Mouse (Mus musculus) layer of hippocampus, adult 18-20 months (tissue): Measurements from ENCODE around the gene Tubb4b. TPM values are rescaled to one million over a fixed set of nuclear protein-coding genes. Genes with fewer than 3 reads are reported as not detected.

Experiments
- DNase-seq, 2 experiments: peaks; one replicate each; pipeline ENCODE4 v3.0.0; 2022; ENCODE audit warnings: low spot score in 2 of 2
- total RNA-seq, 2 experiments: library from RNA; stranded (reverse); gene quantifications; 2 replicates each; pipeline ENCODE4 v1.2.3; 2021

The Tubb4b gene
- total RNA-seq, 2 experiments from 2014 or later = 277 to 310 TPM

DNA sequence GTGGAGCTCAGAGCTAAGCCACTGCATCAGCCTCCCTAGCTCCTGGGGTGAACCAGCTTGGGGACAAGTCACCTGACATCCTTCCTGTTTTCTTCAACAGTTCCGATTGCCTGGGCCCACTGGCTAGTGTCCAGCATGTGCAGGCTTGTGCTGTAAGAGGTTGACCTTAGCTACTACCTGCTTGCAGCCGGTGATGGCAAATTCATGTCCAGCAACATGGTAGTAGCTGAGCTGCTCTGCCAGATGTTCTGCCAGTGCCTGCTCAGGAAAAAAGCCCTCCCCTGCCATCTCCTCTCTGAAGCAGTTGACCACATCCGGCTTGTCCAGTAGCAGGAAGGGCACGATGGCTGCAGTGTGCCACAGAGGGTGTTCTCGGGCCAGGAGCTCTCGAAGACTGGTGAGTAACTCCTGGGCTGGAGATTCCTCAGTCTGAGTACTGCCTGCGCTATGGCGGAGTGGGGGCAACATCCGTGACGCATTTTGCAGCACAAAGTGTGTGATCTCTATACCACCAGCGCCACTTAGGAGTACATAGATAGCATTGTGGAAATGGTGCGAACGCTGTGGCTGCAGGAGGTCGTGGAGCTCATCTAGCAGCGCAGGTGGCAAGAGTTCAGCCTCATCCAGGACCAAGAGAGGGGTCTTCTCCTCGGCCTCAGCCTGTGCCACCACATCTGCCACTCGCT lies 29.9 kb downstream of the Tubb4b start:
- no peak for DNase-seq

DNA sequence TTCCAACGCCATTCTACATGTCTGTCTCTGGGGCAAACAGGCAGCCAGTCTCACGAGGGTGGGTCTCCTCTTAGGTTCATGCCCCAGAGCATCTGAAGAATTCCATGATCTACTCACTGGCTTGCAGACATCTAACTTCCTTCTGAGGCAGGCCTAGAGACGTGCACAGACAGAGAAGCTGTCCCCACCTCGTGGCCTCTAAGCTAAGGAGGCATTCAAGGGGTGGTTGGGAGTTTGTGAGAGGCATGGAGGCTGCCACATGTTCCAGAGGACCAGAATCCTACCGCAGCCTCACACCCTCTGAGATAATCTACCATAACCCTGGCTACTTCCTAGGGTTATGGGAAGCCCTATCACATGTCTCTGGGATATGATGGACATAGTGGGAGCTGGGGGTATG lies 30.5 kb downstream of the Tubb4b start:
- no peak for DNase-seq

GRCm38 (mm10) chr2:25193330-25193770 lies 31.2 kb downstream of the Tubb4b start:
- peak; percentile 72 to 90 for DNase-seq

GRCm38 (mm10) chr2:25187841-25188240 lies 36.7 kb downstream of the Tubb4b start:
- no peak for DNase-seq

- DNase-seq = no peak
These were observed 37.9 kb downstream of the Tubb4b start for GRCm38 (mm10) chr2:25186575-25186930.

DNA sequence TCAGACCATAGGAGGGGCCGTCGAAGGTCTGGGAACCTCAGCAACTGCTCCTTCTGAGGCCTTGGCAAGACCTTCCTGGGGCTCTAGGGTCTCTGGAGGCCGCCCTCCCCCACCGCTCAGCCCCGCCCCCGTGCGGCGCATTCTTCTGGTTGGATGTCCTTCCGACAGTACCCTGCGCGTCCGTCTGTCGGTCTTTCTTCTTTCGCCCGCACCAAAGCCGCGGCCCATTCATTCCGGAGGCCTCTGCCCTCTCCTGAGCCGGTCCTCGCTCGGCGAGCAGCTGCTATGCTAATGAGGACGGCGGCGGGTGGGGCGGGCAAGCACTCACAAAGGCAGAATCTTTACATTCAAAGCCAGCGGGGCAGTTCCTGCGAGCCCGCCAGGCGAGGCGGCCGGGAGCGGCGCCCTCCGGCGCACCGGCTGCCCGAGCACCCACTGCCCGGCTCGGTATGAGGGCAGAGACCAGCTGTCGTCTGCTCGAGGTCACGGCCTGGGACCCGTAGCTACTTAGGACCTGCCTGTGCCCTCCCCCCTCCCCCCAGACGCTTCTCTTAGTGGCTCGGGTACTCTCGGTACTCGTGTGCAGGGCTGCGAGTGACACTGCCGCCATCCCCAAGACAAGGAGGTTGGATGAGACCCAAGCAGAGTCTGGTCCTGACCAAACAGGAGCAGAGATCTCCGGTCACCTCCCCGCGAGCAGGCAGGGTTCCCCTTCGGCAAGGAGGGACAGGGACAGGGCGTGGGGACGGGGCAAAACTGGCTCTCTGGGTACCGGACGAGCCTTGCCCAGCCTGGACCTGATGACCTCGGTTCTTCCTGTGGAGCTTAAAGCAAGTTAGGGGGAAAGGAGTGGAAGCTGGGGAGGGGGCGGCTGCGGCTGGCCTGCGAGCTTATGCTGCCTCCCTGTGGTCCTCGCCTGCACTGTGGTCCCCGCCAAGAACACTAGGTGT lies 38.6 kb downstream of the Tubb4b start:
- no peak for DNase-seq

DNA sequence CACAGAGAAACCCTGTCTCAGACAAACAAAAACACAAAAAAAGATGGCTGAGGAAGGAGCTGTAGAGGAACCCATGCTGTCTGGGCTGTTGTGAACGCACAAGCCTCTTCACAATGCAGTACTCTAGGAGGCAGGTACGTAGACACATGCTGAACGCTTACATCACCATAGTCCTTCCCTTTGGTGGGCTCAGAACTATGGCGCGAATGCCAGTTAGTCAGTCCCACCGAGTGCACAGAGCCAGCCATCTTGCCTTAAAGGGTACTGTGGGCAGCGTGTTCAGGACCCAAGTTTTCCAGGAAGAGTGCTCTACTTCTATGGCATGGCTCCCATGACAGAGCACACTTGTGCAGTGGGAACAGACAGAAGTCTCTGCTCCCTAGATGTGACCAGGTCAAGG lies 40.0 kb downstream of the Tubb4b start:
- no peak for DNase-seq

DNA sequence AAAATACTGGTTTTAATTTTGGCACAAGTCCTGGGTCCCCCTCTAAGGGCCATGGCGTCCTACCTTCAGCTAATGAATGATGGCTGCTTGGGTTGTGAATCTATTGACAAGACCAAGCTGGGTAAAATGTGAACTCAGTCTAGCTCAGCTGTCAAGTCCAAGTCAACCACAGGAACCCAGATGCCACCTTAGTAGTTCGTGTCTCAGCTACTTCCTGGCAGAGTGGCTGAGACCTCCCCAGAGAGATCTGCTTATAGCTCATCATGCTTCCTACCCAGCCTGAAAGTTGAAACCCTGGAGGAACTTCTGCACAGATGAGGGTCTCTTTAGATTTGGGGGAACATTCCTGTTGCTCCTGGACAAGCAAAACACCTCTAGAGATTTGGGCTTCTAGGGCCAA lies 41.2 kb downstream of the Tubb4b start:
- no peak for DNase-seq

GRCm38 (mm10) chr2:25182664-25183063 lies 41.8 kb downstream of the Tubb4b start:
- DNase-seq = no peak

- DNase-seq = no peak
These were observed 42.6 kb downstream of the Tubb4b start for GRCm38 (mm10) chr2:25181891-25182397.

DNA sequence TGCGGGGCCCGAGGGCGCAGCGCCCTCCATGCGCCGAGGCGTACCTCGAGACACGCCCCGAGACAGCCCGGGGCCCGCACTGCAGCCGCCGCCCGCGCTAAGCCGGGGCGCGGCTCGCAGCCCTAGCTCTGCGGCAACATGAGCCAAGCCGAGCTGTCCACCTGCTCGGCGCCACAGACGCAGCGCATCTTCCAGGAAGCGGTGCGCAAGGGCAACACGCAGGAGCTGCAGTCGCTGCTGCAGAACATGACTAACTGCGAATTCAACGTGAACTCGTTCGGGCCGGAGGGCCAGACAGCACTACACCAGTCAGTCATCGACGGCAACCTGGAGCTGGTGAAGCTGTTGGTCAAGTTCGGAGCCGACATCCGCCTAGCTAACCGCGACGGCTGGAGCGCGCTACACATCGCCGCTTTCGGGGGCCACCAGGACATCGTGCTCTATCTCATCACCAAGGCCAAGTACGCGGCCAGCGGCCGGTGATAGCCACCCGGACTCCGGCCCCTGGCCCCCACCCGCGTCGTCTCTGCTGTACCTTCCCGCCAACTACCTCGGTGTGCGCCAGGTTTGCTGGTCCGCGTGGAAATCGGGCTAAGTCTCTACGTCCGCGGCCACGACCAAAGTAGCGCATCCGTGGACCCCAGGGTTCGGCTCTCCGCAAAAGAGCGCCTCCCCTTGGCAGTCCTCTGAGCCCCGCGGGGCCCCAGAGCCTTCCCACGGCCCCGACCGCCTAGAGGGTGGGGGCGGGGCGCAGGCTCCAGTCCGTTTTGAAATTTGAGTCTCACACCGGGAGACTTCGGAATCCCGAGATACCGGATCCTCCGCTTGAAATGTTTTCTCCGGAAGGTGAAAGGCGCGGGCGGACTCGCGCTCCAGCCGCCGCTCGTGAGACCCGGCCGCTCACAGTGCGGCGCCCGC lies 43.3 kb downstream of the Tubb4b start:
- DNase-seq = no peak

DNA sequence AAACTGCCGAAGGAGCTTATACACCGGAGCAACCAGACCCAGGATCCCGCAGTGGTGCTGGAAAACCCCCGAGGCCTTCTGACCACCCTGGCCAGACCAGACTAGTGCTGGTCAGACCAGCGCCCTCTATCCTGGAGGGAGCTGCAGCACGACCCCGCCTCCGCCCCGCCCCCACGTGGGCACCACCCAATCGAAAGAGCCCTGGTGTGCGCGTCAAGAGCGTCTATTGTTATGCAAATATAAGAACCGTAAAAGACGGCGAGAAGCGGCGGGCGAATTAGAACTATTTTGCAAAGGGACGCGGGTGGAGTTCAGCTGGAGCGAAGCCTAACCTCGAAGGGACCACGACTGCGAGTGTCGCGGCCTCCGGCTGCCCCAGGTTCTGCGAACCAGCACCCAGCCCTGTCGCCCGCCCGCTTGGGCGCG lies 44.0 kb downstream of the Tubb4b start, which contains the start of gene Nrarp:
Nrarp (plus strand) TSS at position 281 of the 426 bp plus-strand sequence.
- DNase-seq = peak; percentile 87 to 96

- DNase-seq = no peak
These were observed 44.8 kb downstream of the Tubb4b start for GRCm38 (mm10) chr2:25179566-25180217.

GRCm38 (mm10) chr2:25178285-25178972 lies 46.1 kb downstream of the Tubb4b start:
- no peak for DNase-seq

DNA sequence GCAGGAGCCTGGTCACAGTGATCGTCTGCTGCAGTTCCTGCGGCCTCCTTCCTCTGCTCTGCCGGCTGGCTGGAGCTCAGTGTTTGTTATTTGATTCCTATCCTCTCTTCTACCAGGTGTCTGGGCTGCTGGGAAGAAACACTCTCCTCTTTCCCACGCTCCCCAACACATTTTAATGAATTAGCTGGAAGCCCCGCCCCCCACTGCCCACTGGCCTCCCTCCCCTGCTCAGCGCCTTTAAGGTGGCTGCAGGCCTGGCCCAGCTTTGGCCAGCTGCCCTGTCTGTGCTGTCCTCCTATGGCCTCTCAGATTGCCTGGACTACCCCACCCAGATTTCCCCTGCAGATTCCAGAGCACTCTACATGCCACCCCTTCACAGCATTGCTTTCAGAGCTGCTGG lies 46.8 kb downstream of the Tubb4b start:
- no peak for DNase-seq

- DNase-seq = no peak
These were observed 47.4 kb downstream of the Tubb4b start for GRCm38 (mm10) chr2:25177076-25177475.

DNA sequence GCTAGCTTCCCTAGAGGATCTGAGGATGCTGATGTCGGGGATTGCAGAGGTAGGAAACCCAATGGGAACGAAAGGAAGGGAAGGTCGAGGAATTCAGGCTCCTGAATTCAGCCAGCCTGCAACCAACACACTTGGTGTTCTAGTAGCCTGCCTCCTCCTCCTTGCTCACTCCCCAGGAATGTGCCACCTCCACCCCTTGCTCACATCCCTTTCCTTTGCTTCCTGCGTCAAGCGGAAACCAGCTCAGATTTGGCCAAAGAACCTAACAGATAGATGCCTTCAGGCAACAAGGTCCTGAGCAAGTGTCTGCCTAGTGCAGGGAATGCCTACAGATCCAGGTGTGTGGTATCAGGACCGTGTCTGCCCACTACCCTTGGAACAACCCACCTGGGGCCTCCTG lies 47.9 kb downstream of the Tubb4b start:
- no peak for DNase-seq

- no peak for DNase-seq
These were observed 48.8 kb downstream of the Tubb4b start for GRCm38 (mm10) chr2:25175690-25176078.

- DNase-seq = no peak
These were observed 49.4 kb downstream of the Tubb4b start for GRCm38 (mm10) chr2:25174866-25175689.
